Mouse (Mus musculus): Measurements from ENCODE around the gene Mphosph9. TPM values are rescaled to one million over a fixed set of nuclear protein-coding genes. Genes with fewer than 3 reads are reported as not detected.

Mphosph9 gene
- polyA plus RNA-seq (2012; rRNA removed), result 14.6 and 16.4 TPM in 2 replicates

DNA sequence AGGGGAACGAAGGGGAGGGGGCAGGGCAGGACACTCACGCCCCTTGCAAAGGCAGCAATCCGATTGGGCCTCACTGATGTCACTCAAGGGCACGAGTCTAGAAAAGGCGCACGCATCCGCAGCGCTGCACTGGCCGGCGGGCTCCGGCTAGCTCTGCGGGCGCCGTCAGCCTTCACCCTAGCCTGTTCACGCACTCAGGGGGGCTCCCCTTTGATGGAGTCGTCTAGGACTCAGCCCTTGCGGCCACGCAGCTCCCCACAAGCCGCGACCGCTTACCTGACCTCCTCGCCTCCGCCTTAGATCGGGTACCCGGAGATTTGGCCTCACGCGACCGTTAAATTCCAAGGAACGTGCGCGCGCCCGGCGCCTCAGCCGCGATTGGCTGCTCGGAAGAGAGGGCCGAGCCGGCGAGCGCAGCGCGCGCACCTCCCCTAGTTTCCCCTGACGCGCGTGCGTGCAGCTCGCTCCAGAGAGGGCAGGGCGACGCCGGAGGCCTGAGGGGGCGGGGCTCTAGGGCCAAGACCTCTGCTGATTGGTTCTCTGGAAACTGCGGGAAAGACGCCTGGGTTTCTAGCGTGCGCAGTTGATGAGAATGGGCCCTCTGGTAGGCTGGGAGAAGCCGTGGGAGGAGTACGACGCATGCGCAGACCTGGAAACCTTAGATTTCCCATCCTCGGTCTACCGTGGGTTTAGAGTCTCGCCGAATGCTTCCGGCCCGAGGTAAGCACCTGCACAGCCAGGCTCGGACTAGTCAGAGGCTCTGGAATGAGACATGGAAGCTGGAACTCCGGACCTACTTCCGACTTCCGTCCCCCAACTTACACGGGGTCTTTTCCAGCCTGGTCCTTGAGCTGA is at the start of gene Mphosph9, which contains the start of gene 2810006K23Rik:
Mphosph9 (minus strand) TSS at position 463 of the 855 bp plus-strand sequence.
2810006K23Rik (plus strand) TSS at position 580 of the 855 bp plus-strand sequence.

DNA sequence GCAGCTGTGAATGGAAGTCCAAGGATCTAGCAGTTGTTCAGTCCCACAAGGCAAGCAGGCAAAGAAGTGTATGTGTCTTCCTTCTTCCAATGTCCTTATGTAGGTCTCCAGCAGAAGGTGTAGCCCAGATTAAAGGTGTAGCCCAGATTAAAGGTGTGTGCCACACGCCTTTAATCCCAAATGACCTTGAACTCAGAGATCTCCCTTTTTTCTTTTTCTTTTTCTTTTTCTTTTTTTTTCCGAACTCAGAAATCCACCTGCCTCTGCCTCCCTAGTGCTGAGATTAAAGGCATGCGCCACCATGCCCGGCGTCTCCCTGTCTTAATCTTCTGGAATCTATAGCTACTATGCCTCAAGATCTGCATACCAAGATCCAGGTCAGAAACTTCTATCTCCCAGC is 35.2 kb upstream of the Mphosph9 start, which contains the start of gene Cdk2ap1:
Cdk2ap1 (minus strand) TSS at position 101 of the 400 bp plus-strand sequence.

GRCm38 (mm10) chr5:124249614-124250591 is 77.9 kb downstream of the Mphosph9 start, which contains the start of gene Pitpnm2:
Gene Pitpnm2, minus strand, starts transcription at chr5:124249760.

Other genes with a start within 250 kb of the Mphosph9 start
- 11.4 and 11.5 TPM in 2 replicates for gene Abcb9, start 232.2 kb downstream of the Mphosph9 start, polyA plus RNA-seq (2012; rRNA removed)
- gene Ogfod2, start 215.7 kb downstream of the Mphosph9 start, polyA plus RNA-seq (2012; rRNA removed), result 45.7 and 48.0 TPM in 2 replicates
- 70.6 and 72.6 TPM in 2 replicates for gene Arl6ip4, start 211.9 kb downstream of the Mphosph9 start, polyA plus RNA-seq (2012; rRNA removed)
- 58.6 and 61.3 TPM in 2 replicates for gene Pitpnm2, start 78.2 kb downstream of the Mphosph9 start, polyA plus RNA-seq (2012; rRNA removed)
- 10.4 and 12.1 TPM in 2 replicates for gene 2810006K23Rik, start 117 bp upstream of the Mphosph9 start, polyA plus RNA-seq (2012; rRNA removed)
- gene Cdk2ap1, start 35.1 kb upstream of the Mphosph9 start, polyA plus RNA-seq (2012; rRNA removed), result 219 TPM in 2 replicates
- gene Sbno1, start 98.0 kb upstream of the Mphosph9 start, polyA plus RNA-seq (2012; rRNA removed), result 38.8 and 39.9 TPM in 2 replicates
- gene Kmt5a, start 112.0 kb upstream of the Mphosph9 start, polyA plus RNA-seq (2012; rRNA removed), result 51.8 and 54.4 TPM in 2 replicates
- gene Rilpl2, start 150.4 kb upstream of the Mphosph9 start, polyA plus RNA-seq (2012; rRNA removed), result 32.9 and 35.5 TPM in 2 replicates
- 12.1 and 12.8 TPM in 2 replicates for gene Snrnp35, start 155.2 kb upstream of the Mphosph9 start, polyA plus RNA-seq (2012; rRNA removed)
- gene Rilpl1, start 203.4 kb upstream of the Mphosph9 start, polyA plus RNA-seq (2012; rRNA removed), result 10.2 and 11.8 TPM in 2 replicates
- gene Tmed2, start 212.7 kb upstream of the Mphosph9 start, polyA plus RNA-seq (2012; rRNA removed), result 156 and 157 TPM in 2 replicates
- gene Ddx55, start 224.9 kb upstream of the Mphosph9 start, polyA plus RNA-seq (2012; rRNA removed), result 33.7 and 33.8 TPM in 2 replicates